Mouse (Mus musculus): ENCODE measurements around the gene Tet2. TPM values are rescaled to one million over a fixed set of nuclear protein-coding genes. Genes with fewer than 3 reads are reported as not detected.
"Not testable (repeated sequence)": the region's sequence is repeated elsewhere in the genome, so short reads cannot be mapped to it uniquely, and the experiment has no call there.

The Tet2 gene
- polyA plus RNA-seq, 1 experiment from 2014 or later, result 2.8 TPM

DNA sequence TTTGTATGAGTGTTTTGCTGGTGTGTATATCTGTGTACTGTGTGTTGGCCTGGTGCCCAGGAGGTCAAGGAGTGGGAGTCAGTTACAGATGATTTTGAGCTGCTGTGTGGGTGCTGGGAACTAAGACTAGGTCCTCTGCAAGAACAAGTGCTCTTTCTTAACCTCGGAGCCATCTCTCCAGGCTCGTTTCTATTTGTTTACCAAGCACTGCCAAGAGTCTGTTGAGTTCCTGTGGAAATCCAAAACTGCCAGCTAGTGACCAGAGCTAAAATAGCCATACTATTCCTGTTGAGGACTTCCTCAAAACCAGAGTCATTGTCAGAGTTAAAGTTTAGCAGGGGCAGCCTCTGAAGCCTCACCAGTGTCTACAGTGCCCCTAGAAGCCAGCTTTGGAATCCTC is 1.9 kb upstream of the Tet2 start:
- no peak overlapping the region for H3K9ac ChIP-seq
- 28% methylated on average over 2 of the region's 2 CpGs for WGBS (ENCODE audit: insufficient replicate concordance)
- no peaks in the 10 kb centered on the region for H3K9me3 ChIP-seq (replicated peaks)
- H3K27me3 ChIP-seq, result peaks cover 8% of the 10 kb centered on the region; the same call in 1 of the 2 replicates
- no peaks in the 10 kb centered on the region for H3K36me3 ChIP-seq (replicated peaks)
- ATAC-seq (ENCODE audit: insufficient read depth), result no peak
- H3K27ac ChIP-seq (replicated peaks), result no peak overlapping the region
- H3K4me2 ChIP-seq, result no peak overlapping the region
- no peak overlapping the region for H3K4me3 ChIP-seq (replicated peaks)
- peaks cover 8% of the 10 kb centered on the region for H3K4me1 ChIP-seq (replicated peaks)

DNA sequence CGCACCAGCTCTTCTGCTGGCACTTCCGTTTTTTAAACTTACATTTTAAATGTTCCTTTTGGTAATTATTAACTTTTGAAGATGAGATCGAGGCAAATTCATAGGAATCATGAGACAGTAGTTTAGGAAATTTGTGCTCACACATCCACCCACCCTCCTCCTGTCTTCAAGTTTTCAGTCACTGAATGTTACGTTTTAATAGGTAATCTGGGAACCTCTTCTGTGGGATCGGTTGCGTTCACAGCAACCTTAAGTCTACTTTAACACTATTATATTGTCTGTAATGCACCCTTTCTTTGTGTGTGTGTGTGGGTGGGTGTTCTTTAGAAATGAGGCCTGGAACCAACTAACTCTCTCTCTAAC is 346 bp upstream of the Tet2 start:
- H3K9ac ChIP-seq, result no peak overlapping the region
- no peaks in the 10 kb centered on the region for H3K9me3 ChIP-seq (replicated peaks)
- H3K4me2 ChIP-seq, result peak overlapping the region; percentile 80
- 28% methylated on average over 6 of the region's 6 CpGs for WGBS (ENCODE audit: insufficient replicate concordance)
- no peak for ATAC-seq (ENCODE audit: insufficient read depth)
- peak overlapping the region; percentile 69 for H3K4me3 ChIP-seq (replicated peaks)
- H3K27ac ChIP-seq (replicated peaks), result peak overlapping the region; percentile 87; the same call in 1 of the 2 replicates
- H3K27me3 ChIP-seq, result peaks cover 8% of the 10 kb centered on the region; the same call in 1 of the 2 replicates
- peaks cover 8% of the 10 kb centered on the region for H3K4me1 ChIP-seq (replicated peaks)
- no peaks in the 10 kb centered on the region for H3K36me3 ChIP-seq (replicated peaks)

DNA sequence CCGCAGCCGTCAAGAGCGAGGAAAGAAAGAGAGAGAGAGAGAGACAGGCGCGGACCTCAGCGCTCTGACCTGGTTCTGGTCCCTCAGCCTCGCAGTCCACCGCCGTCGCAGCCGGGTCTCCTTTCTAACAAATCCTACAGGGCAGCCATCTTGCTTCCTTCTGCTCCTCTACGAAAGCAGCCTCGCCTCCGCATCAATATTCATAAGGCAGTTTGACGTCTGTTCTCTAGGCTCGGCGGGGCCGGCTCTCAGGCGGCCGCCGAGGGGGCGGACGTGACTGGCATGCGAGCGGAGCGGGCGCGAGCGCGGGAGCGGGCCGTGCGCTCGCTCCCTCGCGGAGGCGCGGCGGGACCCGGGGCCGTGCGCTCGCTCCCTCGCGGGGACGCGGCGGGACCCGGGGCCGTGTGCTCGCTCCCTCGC is 798 bp downstream of the Tet2 start:
- H3K4me3 ChIP-seq (replicated peaks), result peak overlapping the region; percentile 69
- peaks cover 8% of the 10 kb centered on the region; the same call in 1 of the 2 replicates for H3K27me3 ChIP-seq
- peak overlapping the region; percentile 87 for H3K27ac ChIP-seq (replicated peaks)
- H3K9ac ChIP-seq, result peak overlapping the region; percentile 67
- no peaks in the 10 kb centered on the region for H3K36me3 ChIP-seq (replicated peaks)
- H3K4me1 ChIP-seq (replicated peaks), result peaks cover 6% of the 10 kb centered on the region
- under 1% methylated on average over 52 of the region's 52 CpGs for WGBS (ENCODE audit: insufficient replicate concordance)
- H3K9me3 ChIP-seq (replicated peaks), result no peaks in the 10 kb centered on the region
- H3K4me2 ChIP-seq, result peak overlapping the region; percentile 80
- ATAC-seq (ENCODE audit: insufficient read depth), result peak; percentile 91

DNA sequence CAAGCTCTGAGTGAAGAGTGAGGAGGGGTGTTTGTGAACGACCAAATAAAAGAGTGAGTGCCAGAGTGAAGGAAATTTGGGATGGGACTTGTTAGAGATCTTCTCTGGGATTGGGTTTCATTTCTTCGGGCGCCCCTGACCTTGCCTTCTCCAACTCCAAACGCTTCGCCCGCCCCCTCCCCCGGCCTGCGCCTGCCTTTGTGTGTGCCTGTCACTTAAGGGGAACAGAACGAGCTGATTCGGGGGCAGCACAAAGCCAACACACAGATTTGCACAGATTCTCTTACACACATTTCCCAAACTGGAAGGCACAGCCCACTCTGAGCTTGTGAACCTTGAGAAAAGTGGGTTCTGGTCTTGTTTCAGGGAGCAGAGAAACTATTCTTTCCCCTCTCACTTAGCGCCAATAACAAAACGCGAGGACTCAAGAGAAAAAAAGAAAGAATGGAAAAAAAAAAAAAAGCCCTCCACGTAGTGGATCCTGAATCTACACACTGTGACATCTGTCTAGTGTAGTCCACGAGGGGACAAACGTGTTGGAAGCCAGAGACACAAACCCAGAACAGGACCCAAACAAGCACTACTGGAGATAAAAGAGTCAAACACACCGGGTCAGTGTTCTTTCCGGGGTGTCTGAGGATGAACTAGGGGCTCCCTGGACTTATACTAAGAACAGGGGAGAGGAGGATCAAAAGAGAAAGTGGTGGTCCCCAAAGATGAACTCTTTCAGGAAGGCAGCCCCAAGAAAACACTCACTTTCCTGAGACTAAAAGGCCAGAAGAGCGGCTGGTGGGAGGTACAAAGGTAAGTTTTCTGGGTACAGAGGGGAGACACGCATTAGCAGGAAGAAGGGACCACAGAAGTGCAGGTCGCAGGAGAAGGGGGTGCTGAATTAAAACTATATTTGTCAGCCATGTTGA is 1.6 kb downstream of the Tet2 start:
- peak overlapping the region; percentile 69 for H3K4me3 ChIP-seq (replicated peaks)

DNA sequence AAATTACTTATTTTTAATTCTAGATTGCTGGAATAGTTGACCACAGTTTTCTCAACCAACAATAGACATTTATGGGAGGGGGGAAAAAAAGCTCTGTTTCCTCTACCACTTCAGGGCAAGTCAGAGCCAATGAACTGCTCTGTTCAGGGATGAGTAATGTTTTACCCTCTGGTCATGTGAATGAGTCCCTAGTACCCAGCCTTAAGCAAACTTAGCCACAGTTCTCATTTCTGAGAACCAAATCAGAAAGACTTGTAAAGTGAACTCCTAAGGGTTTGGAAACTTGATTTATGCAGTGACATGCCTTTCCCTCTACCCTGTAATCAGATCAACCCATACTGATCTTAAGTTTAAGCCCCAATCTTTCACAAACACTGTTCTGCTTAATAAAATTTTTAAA is 2.9 kb downstream of the Tet2 start:
- no peak overlapping the region for H3K27ac ChIP-seq (replicated peaks)
- H3K36me3 ChIP-seq (replicated peaks), result 0 out of 2 replicates have a peak, but pooled peaks cover 3% of the 10 kb centered on the region
- H3K4me3 ChIP-seq (replicated peaks), result no peak overlapping the region
- H3K9me3 ChIP-seq (replicated peaks), result no peaks in the 10 kb centered on the region
- H3K27me3 ChIP-seq, result peaks cover 8% of the 10 kb centered on the region; the same call in 1 of the 2 replicates
- ATAC-seq (ENCODE audit: insufficient read depth), result no peak
- peaks cover 6% of the 10 kb centered on the region for H3K4me1 ChIP-seq (replicated peaks)
- no peak overlapping the region for H3K4me2 ChIP-seq
- no peak overlapping the region for H3K9ac ChIP-seq

More for the DNA sequence above, 1.6 kb downstream of the Tet2 start:
- Histone ChIP-seq H3K27me3 (peaks cover 8% of the 10 kb centered on the region; the same call in 1 of the 2 replicates), H3K4me2 (peak overlapping the region; percentile 80), H3K36me3 (replicated peaks) (0 out of 2 replicates have a peak, but pooled peaks cover 3% of the 10 kb centered on the region), H3K4me1 (replicated peaks) (peaks cover 6% of the 10 kb centered on the region), H3K27ac (replicated peaks) (peak overlapping the region; percentile 87), H3K9ac (peak overlapping the region; percentile 67), H3K9me3 (replicated peaks) (no peaks in the 10 kb centered on the region)
- 0% methylated on average over 21 of the region's 21 CpGs for WGBS (ENCODE audit: insufficient replicate concordance)
- peak; percentile 5; the same call in 1 of the 2 replicates for ATAC-seq (ENCODE audit: insufficient read depth)

DNA sequence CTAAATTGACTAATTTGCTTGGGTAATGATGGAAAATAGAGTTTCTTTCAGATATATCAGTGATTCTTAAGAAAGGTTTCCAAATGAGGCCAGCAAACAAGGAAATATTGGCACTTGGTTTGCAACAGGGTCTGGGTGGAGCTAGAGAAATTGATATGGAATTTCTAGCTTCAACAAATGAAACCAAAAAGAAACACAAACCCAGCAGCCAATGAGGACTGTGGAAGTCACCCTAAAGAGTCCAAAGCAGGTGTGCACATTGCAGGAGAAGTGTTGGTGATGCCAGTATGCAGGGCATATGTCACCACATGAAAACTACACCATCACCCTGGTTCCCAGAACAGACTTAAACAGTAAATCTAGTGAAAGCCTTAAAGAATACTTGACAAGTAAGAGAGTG is 3.9 kb downstream of the Tet2 start:
- Histone ChIP-seq H3K27ac (replicated peaks) (no peak overlapping the region), H3K36me3 (replicated peaks) (0 out of 2 replicates have a peak, but pooled peaks cover 3% of the 10 kb centered on the region), H3K9ac (no peak overlapping the region), H3K4me3 (replicated peaks) (no peak overlapping the region), H3K27me3 (peaks cover 8% of the 10 kb centered on the region; the same call in 1 of the 2 replicates), H3K9me3 (replicated peaks) (no peaks in the 10 kb centered on the region), H3K4me2 (no peak overlapping the region), H3K4me1 (replicated peaks) (peaks cover 6% of the 10 kb centered on the region)
- no peak for ATAC-seq (ENCODE audit: insufficient read depth)

DNA sequence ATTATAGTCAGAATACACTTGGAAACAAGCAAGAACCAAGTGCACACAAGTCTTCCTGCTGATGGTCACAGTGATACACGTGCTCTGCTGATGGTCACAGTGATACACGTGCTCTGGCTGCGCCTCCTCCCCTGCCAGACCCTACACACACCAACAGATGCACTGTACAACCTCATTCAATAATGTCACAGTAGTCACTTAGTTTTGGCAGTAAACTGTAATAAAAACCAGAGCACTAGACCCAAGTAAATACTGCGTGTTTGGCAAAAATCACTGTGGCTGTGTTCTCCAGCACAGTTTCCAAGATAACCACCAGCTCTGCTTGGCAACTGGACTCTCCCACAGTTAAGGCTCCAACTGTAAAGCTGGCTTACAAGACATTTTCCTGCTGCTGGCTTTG is 4.9 kb downstream of the Tet2 start:
- 0 out of 2 replicates have a peak, but pooled peaks cover 3% of the 10 kb centered on the region for H3K36me3 ChIP-seq (replicated peaks)
- no peak overlapping the region for H3K4me2 ChIP-seq
- H3K27me3 ChIP-seq, result peaks cover 6% of the 10 kb centered on the region; the same call in 1 of the 2 replicates
- no peak overlapping the region for H3K27ac ChIP-seq (replicated peaks)
- H3K9me3 ChIP-seq (replicated peaks), result no peaks in the 10 kb centered on the region
- peaks cover 6% of the 10 kb centered on the region for H3K4me1 ChIP-seq (replicated peaks)
- ATAC-seq (ENCODE audit: insufficient read depth), result no peak
- H3K4me3 ChIP-seq (replicated peaks), result no peak overlapping the region
- 68% methylated on average over 4 of the region's 4 CpGs for WGBS (ENCODE audit: insufficient replicate concordance)
- no peak overlapping the region for H3K9ac ChIP-seq

DNA sequence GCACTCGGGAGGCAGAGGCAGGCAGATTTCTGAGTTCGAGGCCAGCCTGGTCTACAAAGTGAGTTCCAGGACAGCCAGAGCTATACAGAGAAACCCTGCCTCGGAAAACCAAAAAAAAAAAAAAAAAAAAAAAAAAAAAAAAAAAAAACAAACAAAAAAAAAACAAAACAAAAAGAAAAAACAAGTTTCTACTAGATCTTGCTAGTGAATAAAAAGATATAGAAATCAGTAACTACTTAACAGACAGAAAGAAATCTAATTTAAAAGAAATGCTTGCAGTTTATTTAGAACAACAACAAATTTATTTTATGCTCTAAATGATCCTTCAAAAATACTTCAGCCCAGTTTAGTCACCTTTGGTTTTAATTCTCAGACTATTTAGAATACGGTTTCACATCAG is 6.4 kb downstream of the Tet2 start:
- H3K9ac ChIP-seq; H3K27me3 ChIP-seq; H3K27ac ChIP-seq (replicated peaks); ATAC-seq (ENCODE audit: insufficient read depth); H3K4me2 ChIP-seq; H3K4me3 ChIP-seq (replicated peaks); H3K36me3 ChIP-seq (replicated peaks); H3K9me3 ChIP-seq (replicated peaks): not testable (repeated sequence)
- WGBS (ENCODE audit: insufficient replicate concordance), result 80% methylated on average over 4 of the region's 4 CpGs
- H3K4me1 ChIP-seq (replicated peaks), result peaks cover 13% of the 10 kb centered on the region

DNA sequence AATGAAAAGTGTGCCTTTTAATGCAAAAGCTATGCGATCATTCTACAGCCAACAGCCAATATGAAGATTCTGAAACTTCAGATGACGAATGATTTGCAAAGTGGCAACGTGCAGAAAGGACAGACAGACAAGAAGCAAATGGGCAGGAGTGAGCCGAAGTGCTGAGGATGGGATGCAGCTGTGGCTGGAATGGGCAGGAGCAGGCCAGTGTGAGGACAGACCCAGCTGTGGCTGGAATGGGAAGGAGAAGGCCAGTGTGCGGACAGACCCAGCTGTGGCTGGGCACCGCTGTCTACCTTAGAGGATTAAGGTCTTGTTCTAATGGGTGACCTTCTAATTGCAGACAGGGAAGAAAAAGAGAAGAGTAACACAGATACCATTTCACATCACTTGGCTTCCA is 9.3 kb downstream of the Tet2 start:
- H3K36me3 ChIP-seq (replicated peaks), result 0 out of 2 replicates have a peak, but pooled peaks cover 3% of the 10 kb centered on the region
- WGBS (ENCODE audit: insufficient replicate concordance), result 76% methylated on average over 6 of the region's 6 CpGs
- no peak for ATAC-seq (ENCODE audit: insufficient read depth)
- no peak overlapping the region for H3K4me3 ChIP-seq (replicated peaks)
- H3K4me2 ChIP-seq, result no peak overlapping the region
- H3K27me3 ChIP-seq, result no peaks in the 10 kb centered on the region
- no peak overlapping the region for H3K9ac ChIP-seq
- no peaks in the 10 kb centered on the region for H3K9me3 ChIP-seq (replicated peaks)
- peaks cover 10% of the 10 kb centered on the region for H3K4me1 ChIP-seq (replicated peaks)
- H3K27ac ChIP-seq (replicated peaks), result no peak overlapping the region

DNA sequence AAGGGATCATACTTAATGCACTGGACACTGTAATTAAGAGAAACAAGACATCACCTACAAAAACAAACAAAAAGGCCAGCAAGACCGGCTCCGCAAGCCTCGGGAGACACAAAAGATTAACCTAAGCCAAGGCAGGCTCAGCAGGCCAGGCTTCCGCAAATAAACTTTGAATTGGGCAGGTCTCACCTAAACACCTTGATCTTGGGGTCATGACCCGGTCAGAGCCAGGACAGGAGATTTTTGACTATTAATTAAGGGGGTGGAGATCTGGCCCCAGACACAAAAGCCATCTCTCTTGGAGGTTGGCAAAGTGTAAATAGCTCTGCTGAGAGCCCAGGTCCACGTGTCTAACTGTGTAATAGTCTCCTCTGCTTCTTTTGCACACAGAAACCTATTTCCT is 10.9 kb downstream of the Tet2 start:
- no peak overlapping the region for H3K27ac ChIP-seq (replicated peaks)
- peaks cover 10% of the 10 kb centered on the region for H3K4me1 ChIP-seq (replicated peaks)
- WGBS (ENCODE audit: insufficient replicate concordance), result 58% methylated on average over 6 of the region's 6 CpGs
- no peak overlapping the region for H3K4me2 ChIP-seq
- no peak overlapping the region for H3K4me3 ChIP-seq (replicated peaks)
- H3K27me3 ChIP-seq, result no peaks in the 10 kb centered on the region
- H3K9ac ChIP-seq, result no peak overlapping the region
- no peak for ATAC-seq (ENCODE audit: insufficient read depth)
- no peaks in the 10 kb centered on the region for H3K9me3 ChIP-seq (replicated peaks)
- H3K36me3 ChIP-seq (replicated peaks), result 0 out of 2 replicates have a peak, but pooled peaks cover 3% of the 10 kb centered on the region

DNA sequence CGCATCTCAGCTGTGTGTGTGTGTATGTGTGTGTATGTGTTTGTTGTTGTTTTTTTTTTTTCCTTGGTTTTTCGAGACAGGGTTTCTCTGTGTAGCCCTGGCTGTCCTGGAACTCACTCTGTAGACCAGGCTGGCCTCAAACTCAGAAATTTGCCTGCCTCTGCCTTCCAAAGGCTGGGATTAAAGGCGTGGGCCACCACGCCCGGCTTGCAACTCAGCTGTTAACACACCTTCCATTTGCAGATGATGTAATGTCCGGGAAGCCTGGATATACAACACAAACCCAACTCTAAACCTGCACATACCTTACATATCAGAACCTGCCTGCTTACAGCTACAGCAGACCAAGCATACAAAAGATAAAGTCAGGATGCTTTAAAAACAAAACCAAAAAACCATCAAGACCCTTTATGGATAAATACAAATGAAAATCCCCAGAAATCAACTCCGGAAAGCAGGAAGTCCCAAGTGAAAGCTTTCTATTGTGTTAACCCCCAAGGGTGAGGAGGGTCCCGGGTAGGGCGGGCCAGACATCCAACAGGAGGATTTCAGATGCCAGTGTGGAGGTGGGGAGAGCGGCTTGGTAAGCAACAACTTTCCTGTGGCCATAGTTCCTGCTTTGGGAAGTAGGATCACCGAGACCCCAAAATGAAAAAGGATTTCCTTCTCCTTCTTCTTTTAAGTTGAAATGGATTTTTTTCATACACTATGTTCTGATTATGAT is 11.5 kb downstream of the Tet2 start:
- H3K4me3 ChIP-seq (replicated peaks), result no peak overlapping the region
- peaks cover 10% of the 10 kb centered on the region for H3K4me1 ChIP-seq (replicated peaks)
- H3K27ac ChIP-seq (replicated peaks), result no peak overlapping the region
- H3K9me3 ChIP-seq (replicated peaks), result no peaks in the 10 kb centered on the region
- no peak for ATAC-seq (ENCODE audit: insufficient read depth)
- no peaks in the 10 kb centered on the region for H3K27me3 ChIP-seq
- H3K36me3 ChIP-seq (replicated peaks), result no peaks in the 10 kb centered on the region
- H3K9ac ChIP-seq, result no peak overlapping the region
- no peak overlapping the region for H3K4me2 ChIP-seq
- WGBS (ENCODE audit: insufficient replicate concordance), result 60% methylated on average over 11 of the region's 11 CpGs
